Mouse (Mus musculus) lung, postnatal 0 days (tissue): ENCODE measurements around the gene Tmem117.

ENCODE experiments used
- CTCF ChIP-seq: IDR thresholded peaks from 2 replicates; pipeline ENCODE4 v1.5.1; 2016; ENCODE audit warnings: antibody characterized with exemption, mild to moderate bottlenecking
- EP300 ChIP-seq: IDR thresholded peaks from 2 replicates; pipeline ENCODE4 v1.6.1; 2016; ENCODE audit warnings: antibody characterized with exemption, mild to moderate bottlenecking, control low read depth

- no peak for TF ChIP-seq CTCF
- no peak for TF ChIP-seq EP300
Measured at GRCm38 (mm10) chr15:95049171-95049729, 420.2 kb downstream of the Tmem117 start.
